Mouse (Mus musculus) neural tube, embryonic 14.5 days (tissue): ENCODE data around the gene Loxl3. TPM values are rescaled to one million over a fixed set of nuclear protein-coding genes. Genes with fewer than 3 reads are reported as not detected.

Experiments used
- ATAC-seq: fragments of 200-750 bp; cut with Nextera tagmentation; 2 replicates; pipeline ENCODE4 v1.8.0; 2017; ENCODE audit warnings: low read depth, mild to moderate bottlenecking, moderate TSS enrichment, moderate library complexity
- H3K27ac ChIP-seq: fragments of 300-500 bp; sonication (generic); 2 replicates; pipeline ENCODE4 v1.5.1; 2014; ENCODE audit warnings: low read depth, mild to moderate bottlenecking, control low read depth, low read length, moderate library complexity, mixed read lengths
- H3K27me3 ChIP-seq: fragments of 300-500 bp; sonication (generic); 2 replicates; pipeline ENCODE4 v1.6.1; 2014; ENCODE audit warnings: low read length; ENCODE audit not compliant: control insufficient read depth, insufficient read depth
- H3K36me3 ChIP-seq: fragments of 300-500 bp; sonication (generic); 2 replicates; pipeline ENCODE4 v1.6.1; 2014; ENCODE audit warnings: low read length, mixed read lengths; ENCODE audit not compliant: control insufficient read depth, insufficient read depth
- H3K4me1 ChIP-seq: fragments of 300-500 bp; sonication (generic); 2 replicates; pipeline ENCODE4 v1.6.1; 2014; ENCODE audit warnings: low read length; ENCODE audit not compliant: control insufficient read depth, insufficient read depth
- H3K4me2 ChIP-seq: fragments of 300-500 bp; sonication (generic); 2 replicates; pipeline ENCODE4 v1.6.1; 2014; ENCODE audit warnings: mild to moderate bottlenecking, low read depth, low read length, control low read depth
- H3K4me3 ChIP-seq: fragments of 300-500 bp; sonication (generic); 2 replicates; pipeline ENCODE4 v1.5.1; 2014; ENCODE audit warnings: low read depth, low read length, control low read depth, mixed read lengths
- H3K9ac ChIP-seq: fragments of 300-500 bp; sonication (generic); replicated peaks from 2 replicates; pipeline ENCODE4 v1.6.1; 2014; ENCODE audit warnings: low read depth, mild to moderate bottlenecking, control low read depth, low read length, mixed read lengths
- H3K9me3 ChIP-seq: fragments of 300-500 bp; sonication (generic); 2 replicates; pipeline ENCODE4 v1.6.1; 2016; ENCODE audit warnings: low read length; ENCODE audit not compliant: control insufficient read depth
- WGBS: fragments of 180-500 bp; shearing (Covaris S2); extraction: QIAGEN DNeasy Blood & Tissue Kit; methylation state at CpG from one replicate; pipeline ENCODE4 v1.1.7; 2014; 5-methylcytosine and 5-hydroxymethylcytosine counted together
- polyA plus RNA-seq: library from polyadenylated mRNA; unstranded; fragments of >200 nt; fragmentation: Nextera tagmentation; extraction: Ambion mirVana; gene quantifications from 2 replicates; pipeline ENCODE4 v1.2.1, GENCODE M21; 2014

Loxl3 gene
- polyA plus RNA-seq, 1 experiment from 2014 or later, result 4.2 TPM

DNA sequence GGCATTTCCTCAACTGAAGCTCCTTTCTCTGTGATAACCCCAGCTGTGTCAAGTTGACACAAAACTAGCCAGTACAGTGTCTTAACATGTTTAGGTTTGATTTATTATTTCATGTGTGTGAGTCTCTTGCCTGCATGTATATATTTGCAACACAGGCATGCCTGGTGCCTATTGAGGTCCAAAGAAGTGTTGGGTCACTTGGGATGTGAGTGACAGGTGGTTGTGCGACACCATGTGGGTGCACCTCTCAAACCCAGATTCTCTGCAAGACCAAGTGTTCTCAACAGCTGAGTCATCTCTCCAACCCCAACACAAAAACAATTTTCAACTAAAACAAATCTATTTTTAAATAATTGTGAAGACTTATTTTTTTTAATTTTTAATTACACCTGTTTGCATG is 30.9 kb upstream of the Loxl3 start:
- ATAC-seq, result no peak
- Histone ChIP-seq H3K4me1 (no peaks in the 10 kb centered on the region), H3K9ac (no peak overlapping the region), H3K4me2 (no peak overlapping the region), H3K27ac (no peak overlapping the region), H3K4me3 (no peak overlapping the region), H3K36me3 (no peaks in the 10 kb centered on the region), H3K9me3 (no peaks in the 10 kb centered on the region), H3K27me3 (no peaks in the 10 kb centered on the region)
- 97% methylated on average over 1 of the region's 1 CpGs for WGBS

- WGBS, result 91% methylated on average over 5 of the region's 5 CpGs
- H3K27ac ChIP-seq, result no peak overlapping the region
- no peaks in the 10 kb centered on the region for H3K27me3 ChIP-seq
- H3K4me1 ChIP-seq, result no peaks in the 10 kb centered on the region
- no peak overlapping the region for H3K9ac ChIP-seq
- no peak for ATAC-seq
- no peak overlapping the region for H3K4me3 ChIP-seq
- no peaks in the 10 kb centered on the region for H3K36me3 ChIP-seq
- H3K4me2 ChIP-seq, result no peak overlapping the region
- H3K9me3 ChIP-seq, result no peaks in the 10 kb centered on the region
These were observed 30.1 kb upstream of the Loxl3 start for GRCm38 (mm10) chr6:83003850-83004249.

GRCm38 (mm10) chr6:83004309-83004708 is 29.7 kb upstream of the Loxl3 start:
- Histone ChIP-seq H3K27ac (no peak overlapping the region), H3K36me3 (no peaks in the 10 kb centered on the region), H3K4me2 (no peak overlapping the region), H3K9me3 (no peaks in the 10 kb centered on the region), H3K9ac (no peak overlapping the region), H3K4me1 (no peaks in the 10 kb centered on the region), H3K27me3 (no peaks in the 10 kb centered on the region), H3K4me3 (no peak overlapping the region)
- WGBS, result 68% methylated on average over 2 of the region's 2 CpGs
- no peak for ATAC-seq

- Histone ChIP-seq H3K9ac (no peak overlapping the region), H3K4me1 (no peaks in the 10 kb centered on the region), H3K4me2 (no peak overlapping the region), H3K4me3 (no peak overlapping the region), H3K9me3 (no peaks in the 10 kb centered on the region), H3K27ac (no peak overlapping the region), H3K27me3 (no peaks in the 10 kb centered on the region), H3K36me3 (no peaks in the 10 kb centered on the region)
- no peak for ATAC-seq
- 72% methylated on average over 7 of the region's 7 CpGs for WGBS
These were observed 29.1 kb upstream of the Loxl3 start for GRCm38 (mm10) chr6:83004872-83005271.

DNA sequence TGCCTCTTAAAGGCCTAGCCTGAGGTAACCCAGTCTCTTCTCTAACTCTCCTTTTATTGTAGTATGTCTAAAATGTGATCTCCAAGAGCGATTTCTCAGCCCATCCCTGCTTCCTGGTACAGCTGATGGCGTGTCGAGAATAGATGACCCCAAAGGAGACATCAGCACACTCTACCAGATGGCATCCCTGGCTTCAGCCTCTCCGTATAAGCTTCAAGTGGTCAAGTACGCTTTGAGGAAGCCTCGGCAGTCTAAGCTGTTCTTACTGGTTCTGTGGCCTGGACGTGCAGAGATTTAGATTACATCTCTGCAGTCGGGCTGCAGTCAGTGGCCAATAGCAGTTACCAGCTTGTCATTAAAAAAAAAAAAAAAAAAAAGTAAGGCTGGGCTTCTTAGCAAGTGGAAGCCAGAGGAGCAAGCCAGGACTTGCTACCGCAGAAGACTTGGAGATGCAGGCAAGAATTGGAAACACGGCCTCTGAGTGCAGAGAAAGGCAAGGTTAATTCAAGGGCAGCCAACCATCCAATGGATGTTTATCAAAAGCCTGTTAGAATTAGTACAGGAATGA is 28.4 kb upstream of the Loxl3 start:
- Histone ChIP-seq H3K4me3 (no peak overlapping the region), H3K9ac (no peak overlapping the region), H3K27me3 (no peaks in the 10 kb centered on the region), H3K4me1 (no peaks in the 10 kb centered on the region), H3K9me3 (no peaks in the 10 kb centered on the region), H3K27ac (no peak overlapping the region), H3K4me2 (no peak overlapping the region), H3K36me3 (no peaks in the 10 kb centered on the region)
- 85% methylated on average over 10 of the region's 10 CpGs for WGBS
- ATAC-seq, result no peak

DNA sequence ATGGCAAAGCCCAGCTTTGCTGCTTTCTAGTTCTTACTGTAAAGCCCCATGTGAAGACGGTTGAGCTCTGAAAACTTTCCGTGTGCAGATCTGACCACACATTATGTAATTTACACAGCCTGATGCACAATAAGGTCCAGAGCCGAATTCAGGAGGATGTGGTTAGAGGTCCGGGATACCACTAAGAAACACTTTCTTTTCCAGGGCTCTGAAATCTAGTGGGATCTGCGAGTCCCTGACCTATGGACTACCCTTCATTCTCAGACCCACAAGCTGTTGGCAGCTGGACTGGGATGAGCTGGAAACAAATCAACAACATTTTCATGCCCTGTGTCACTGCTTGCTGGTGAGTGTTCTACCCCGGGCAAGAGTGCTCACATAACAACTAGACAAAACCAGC is 27.9 kb upstream of the Loxl3 start:
- H3K36me3 ChIP-seq, result no peaks in the 10 kb centered on the region
- ATAC-seq, result no peak
- no peaks in the 10 kb centered on the region for H3K9me3 ChIP-seq
- no peaks in the 10 kb centered on the region for H3K27me3 ChIP-seq
- WGBS, result 88% methylated on average over 6 of the region's 6 CpGs
- H3K4me1 ChIP-seq, result no peaks in the 10 kb centered on the region
- H3K4me2 ChIP-seq, result no peak overlapping the region
- no peak overlapping the region for H3K4me3 ChIP-seq
- no peak overlapping the region for H3K27ac ChIP-seq
- no peak overlapping the region for H3K9ac ChIP-seq

DNA sequence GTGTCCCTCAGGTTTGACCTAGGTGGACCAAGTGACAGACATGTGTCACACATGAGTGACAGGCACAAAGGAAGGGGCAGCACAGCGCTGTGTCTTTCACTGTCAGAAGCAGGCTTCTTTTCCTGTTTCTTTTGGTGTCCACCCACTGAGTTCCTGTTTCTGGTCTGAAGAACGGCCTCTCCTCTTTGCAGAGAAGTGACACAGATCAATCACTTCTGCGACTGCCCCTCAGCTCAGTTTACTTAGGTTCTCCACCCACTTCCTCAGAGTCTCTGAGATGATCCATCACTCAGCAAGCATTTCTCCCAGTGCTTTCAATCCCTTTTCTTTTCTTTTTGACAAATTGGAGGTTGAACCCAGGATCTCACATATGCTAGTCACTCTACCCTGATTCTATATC is 25.3 kb upstream of the Loxl3 start:
- Histone ChIP-seq H3K36me3 (no peaks in the 10 kb centered on the region), H3K27me3 (no peaks in the 10 kb centered on the region), H3K4me3 (no peak overlapping the region), H3K27ac (no peak overlapping the region), H3K4me2 (no peak overlapping the region), H3K9ac (no peak overlapping the region), H3K9me3 (no peaks in the 10 kb centered on the region), H3K4me1 (no peaks in the 10 kb centered on the region)
- 49% methylated on average over 3 of the region's 3 CpGs for WGBS
- no peak for ATAC-seq

- Histone ChIP-seq H3K36me3 (no peaks in the 10 kb centered on the region), H3K27ac (no peak overlapping the region), H3K9ac (no peak overlapping the region), H3K4me3 (no peak overlapping the region), H3K4me2 (no peak overlapping the region), H3K4me1 (no peaks in the 10 kb centered on the region), H3K9me3 (no peaks in the 10 kb centered on the region), H3K27me3 (no peaks in the 10 kb centered on the region)
- ATAC-seq, result no peak
- WGBS, result 80% methylated on average over 7 of the region's 7 CpGs
These were observed 24.0 kb upstream of the Loxl3 start for GRCm38 (mm10) chr6:83010010-83010409.

- ATAC-seq, result no peak
- WGBS, result 85% methylated on average over 7 of the region's 7 CpGs
- H3K4me3 ChIP-seq, result no peak overlapping the region
- no peak overlapping the region for H3K27ac ChIP-seq
- H3K9me3 ChIP-seq, result no peaks in the 10 kb centered on the region
- H3K27me3 ChIP-seq, result no peaks in the 10 kb centered on the region
- no peak overlapping the region for H3K9ac ChIP-seq
- no peaks in the 10 kb centered on the region for H3K36me3 ChIP-seq
- H3K4me2 ChIP-seq, result no peak overlapping the region
- H3K4me1 ChIP-seq, result no peaks in the 10 kb centered on the region
These were observed 22.7 kb upstream of the Loxl3 start for GRCm38 (mm10) chr6:83011255-83011654.
